Mouse (Mus musculus): ENCODE results near the gene Tgfbr2.

GRCm38 (mm10) chr9:116220616-116221015 is 45.5 kb upstream of the Tgfbr2 start:
- no peak for TF ChIP-seq POLR2A (IDR thresholded peaks at IDR 0.05; ENCODE audit: insufficient read length, low read depth)
- no peak for TF ChIP-seq TCF12 (IDR thresholded peaks at IDR 0.05; ENCODE audit: insufficient read depth, poor library complexity, severe bottlenecking)
- TF ChIP-seq E2F4 (IDR thresholded peaks at IDR 0.05; ENCODE audit: insufficient read depth), result no peak
- no peak for TF ChIP-seq MYOG (IDR thresholded peaks at IDR 0.05; ENCODE audit: control insufficient read depth in 1 of 3, insufficient read depth in 1 of 3, insufficient read length in 2 of 3, low read depth in 2 of 3)
